Mouse (Mus musculus): ENCODE measurements around the gene Prps2. TPM values are rescaled to one million over a fixed set of nuclear protein-coding genes. Genes with fewer than 3 reads are reported as not detected.
"Not testable (repeated sequence)": the region's sequence is repeated elsewhere in the genome, so short reads cannot be mapped to it uniquely, and the experiment has no call there.

The Prps2 gene
- total RNA-seq, 2 experiments from 2014 or later, result 1.8 to 2.5 TPM

DNA sequence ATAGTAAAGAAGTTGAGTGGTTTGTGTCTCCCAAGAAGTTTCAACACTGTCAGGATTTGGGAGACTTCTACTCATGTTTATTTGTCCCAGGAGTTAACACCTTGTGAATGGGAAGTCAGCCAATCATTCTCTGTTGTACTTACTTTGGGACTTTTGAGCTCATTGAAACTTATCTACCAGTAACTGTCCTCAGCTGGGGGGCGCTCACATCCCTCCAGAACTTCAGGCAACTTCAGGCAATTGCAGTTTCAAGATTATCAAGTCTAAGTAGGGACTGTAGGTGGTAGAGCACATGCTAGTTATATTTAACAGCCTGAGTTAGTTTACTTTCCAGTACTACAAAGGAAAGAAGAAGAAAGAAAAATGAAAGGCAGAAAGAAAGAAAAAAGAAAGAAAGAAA, 58.8 kb downstream of the Prps2 start:
- DNase-seq, result no peak

DNA sequence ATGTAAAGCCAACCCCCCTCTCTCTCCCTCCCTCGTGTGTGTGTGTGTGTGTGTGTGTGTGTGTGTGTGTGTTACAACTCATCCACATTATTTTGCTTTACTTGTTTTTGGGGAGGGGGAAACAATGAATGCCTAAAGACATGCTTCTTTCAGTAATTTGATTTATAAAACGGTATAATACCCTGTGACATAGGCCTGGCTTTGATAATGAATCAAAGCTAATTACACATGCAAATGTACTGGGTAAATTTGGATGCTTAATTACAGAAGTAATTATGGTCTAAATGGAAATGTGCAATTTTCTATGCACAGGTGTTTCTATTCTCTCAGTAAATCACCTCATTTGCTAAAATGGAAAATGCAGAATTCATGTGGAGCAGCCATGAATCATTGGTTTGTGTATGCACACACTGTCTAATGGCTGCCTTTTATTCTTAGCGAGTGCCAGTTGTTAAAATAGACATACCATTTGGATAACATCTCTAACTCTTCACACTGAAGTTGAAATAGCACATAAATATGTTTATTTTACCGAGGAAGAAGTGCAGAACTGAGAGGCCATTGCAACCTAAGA, 61.2 kb downstream of the Prps2 start:
- no peak for DNase-seq

DNA sequence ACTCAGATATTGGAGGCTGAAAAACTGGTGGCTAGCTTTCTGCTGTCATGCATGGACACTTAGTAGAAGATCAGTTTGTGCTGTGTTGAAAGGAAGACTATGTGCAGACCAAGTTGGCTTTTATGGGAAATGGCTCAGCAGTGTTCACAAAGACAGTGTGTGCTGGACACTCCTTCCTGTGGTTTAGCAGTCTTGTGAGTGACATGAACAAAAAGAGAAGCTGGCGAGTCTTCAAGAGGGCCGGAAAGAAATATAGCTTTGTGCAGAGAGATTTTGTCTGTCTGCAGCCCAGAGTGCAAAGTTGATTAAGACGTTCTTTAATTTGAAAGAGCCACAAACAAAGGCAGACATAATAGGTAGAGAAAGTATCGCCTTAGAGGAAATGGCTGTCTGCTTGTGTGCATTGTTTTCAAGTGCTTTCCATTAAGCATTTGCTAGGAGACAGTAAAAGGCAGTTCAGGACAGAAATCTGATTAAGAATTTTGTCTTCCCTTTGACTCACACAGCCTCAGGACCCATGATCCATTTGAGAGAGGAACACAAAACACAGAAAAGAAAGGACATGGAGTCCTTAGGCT, 63.6 kb downstream of the Prps2 start:
- DNase-seq, result no peak

DNA sequence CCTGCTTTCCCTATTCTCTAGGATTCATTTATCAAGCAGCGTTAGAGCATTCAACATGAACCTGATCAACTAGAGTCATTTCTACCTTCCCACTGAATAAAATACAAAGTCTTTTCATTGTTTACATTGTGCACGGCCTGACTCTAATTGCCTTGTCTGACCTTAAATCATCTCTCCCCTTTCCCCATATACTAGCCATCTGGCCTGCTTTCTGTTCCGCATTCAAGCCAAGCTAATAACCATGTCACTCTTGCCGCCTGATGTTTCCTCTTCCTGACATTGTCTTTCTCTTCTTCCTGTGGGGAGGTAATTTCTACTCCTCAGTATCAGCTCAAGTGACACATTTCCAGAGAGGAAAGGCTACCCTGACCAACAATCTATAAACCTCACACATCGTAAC, 66.8 kb downstream of the Prps2 start:
- DNase-seq, result no peak

DNA sequence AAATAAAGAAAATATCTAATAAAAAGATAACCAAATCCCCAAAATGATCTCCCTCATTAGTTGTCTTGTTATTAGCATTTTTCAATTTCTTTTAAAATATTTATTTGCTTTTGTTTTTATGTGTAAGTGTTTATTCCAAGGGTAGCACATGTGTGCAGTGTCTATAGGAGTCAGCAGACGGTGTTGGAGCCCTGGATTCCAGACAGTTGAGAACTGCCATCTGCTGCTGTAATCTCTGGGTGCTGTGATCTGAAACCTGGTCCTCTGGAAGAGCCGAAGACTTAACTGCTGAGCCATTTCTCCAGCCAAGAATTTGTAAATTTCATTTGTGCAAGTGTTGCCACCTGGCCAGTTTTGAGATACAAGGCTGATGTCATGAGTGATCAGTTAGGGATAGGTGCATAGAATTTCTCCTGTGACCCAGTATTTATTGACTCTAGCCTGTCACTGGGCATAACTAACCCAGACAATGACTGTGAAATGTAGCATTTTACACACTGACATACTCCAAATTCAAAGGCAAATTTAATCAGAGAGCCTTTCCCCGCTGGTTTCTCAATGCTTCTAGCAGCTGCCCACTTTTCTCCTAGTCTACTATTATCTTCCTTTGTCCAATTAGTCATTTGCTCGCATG, 67.3 kb downstream of the Prps2 start:
- no peak for DNase-seq

DNA sequence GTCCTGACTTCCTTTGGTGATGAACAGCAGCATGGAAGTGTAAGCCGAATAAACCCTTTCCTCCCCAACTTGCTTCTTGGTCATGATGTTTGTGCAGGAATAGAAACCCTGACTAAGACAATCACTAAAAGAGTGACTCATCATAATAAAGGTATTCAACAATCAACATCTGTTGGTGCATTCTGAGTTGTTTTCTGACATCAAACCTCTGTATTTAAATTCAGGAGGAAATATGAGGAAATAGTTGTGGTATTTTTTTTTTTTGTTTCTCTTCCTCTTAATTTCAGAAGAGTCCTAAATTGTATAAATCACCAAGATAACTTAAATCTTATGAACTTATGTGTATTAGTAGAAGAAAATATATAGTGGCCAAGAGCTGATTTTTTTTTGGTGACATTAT, 80.5 kb downstream of the Prps2 start:
- DNase-seq, result not testable (repeated sequence)

Other genes with a start within 250 kb of the Prps2 start
- 100 to 1,000 TPM; 179 to 280 TPM for gene Tmsb4x, start 173.4 kb downstream of the Prps2 start, total RNA-seq (2021)
- under 1 TPM; 0.23 to 0.46 TPM for gene Tlr8, start 118.4 kb downstream of the Prps2 start, total RNA-seq (2021)
- under 1 TPM; 0.51 to 0.86 TPM for gene Tlr7, start 52.2 kb downstream of the Prps2 start, total RNA-seq (2021)